Mouse (Mus musculus): Measurements from ENCODE around the gene Myo1e. TPM values are rescaled to one million over a fixed set of nuclear protein-coding genes. Genes with fewer than 3 reads are reported as not detected.

Myo1e gene
- polyA plus RNA-seq, 2 experiments: 1.1 to 1.8 TPM

DNA sequence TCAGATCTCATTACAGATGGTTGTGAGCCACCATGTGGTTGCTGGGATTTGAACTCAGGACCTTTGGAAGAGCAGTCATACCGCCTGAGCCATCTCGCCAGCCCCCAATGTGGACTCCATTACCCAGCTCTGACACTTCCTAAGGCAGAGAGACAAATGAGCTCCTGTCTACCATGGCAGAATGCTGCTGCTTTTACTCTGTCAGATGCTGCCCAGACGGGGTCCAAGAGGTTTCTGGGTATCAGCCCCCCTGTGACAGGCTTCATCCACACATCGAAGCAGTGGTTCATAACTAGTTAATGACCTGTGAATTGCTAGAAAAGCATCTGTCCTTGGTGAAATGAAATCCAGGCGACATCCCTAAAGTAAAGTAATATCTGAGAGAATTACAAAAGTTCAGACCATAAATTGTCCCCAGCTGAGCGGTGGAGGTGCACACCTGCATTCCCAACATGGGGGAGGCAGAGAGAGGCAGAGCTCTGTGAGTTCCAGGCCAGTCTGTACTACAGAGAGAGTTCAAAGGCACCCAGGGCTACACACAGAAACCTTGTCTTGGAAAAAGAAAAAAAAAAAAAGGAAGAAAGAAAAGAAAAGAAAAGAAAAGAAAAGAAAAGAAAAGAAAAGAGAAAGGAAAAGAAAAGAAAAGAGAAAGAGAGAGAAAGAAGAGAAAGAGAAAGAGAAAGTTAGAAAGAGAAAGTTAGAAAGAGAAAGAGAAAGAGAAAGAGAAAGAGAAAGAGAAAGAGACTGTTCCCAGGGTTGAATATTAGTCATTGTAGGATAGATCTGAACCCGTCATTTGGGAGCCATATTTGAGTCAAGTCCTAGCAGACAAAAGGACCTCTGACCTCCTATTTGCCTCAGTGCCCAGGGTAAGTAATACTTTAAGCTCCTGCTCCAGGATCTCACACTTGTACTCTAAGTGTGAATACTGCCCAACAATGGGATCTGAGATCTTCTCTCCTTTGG is 172.6 kb downstream of the Myo1e start:
- Histone ChIP-seq H3K4me2 (ENCODE audit: low read depth) (no peak overlapping the region), H3K27ac (no peak overlapping the region), H3K4me3 (ENCODE audit: insufficient read depth in 1 of 2, low read depth in 2 of 2, low read length in 2 of 2) (no peak overlapping the region), H3K36me3 (replicated peaks; ENCODE audit: control insufficient read depth, insufficient read depth, low read depth) (no peaks in the 10 kb centered on the region), H3K27me3 (ENCODE audit: control insufficient read depth, insufficient read depth, low read length) (no peaks in the 10 kb centered on the region), H3K9ac (replicated peaks) (no peak overlapping the region), H3K4me1 (replicated peaks; ENCODE audit: control insufficient read depth in 2 of 2, insufficient read depth in 2 of 2, low read length in 1 of 2) (peaks cover 0 to 9% of the 10 kb centered on the region in 2 experiments; a peak in 3 of 4 replicates), H3K9me3 (ENCODE audit: control insufficient read depth, low read length) (no peaks in the 10 kb centered on the region)
- TF ChIP-seq EP300 (IDR thresholded peaks at IDR 0.05; ENCODE audit: low read depth): no peak
- no peak for TF ChIP-seq CTCF (IDR thresholded peaks at IDR 0.05; ENCODE audit: low read depth)
- ATAC-seq (ENCODE audit: insufficient read depth) (no peak), DNase-seq (ENCODE audit: low read depth in 3 of 3, low spot score in 3 of 3) (no peak)
- 65% methylated on average over 7 of the region's 7 CpGs for WGBS (ENCODE audit: insufficient replicate concordance)

GRCm38 (mm10) chr9:70382091-70382490 is 174.9 kb downstream of the Myo1e start:
- H3K4me2 ChIP-seq (ENCODE audit: low read depth): no peak overlapping the region
- no peak for ATAC-seq (ENCODE audit: insufficient read depth)
- H3K4me3 ChIP-seq (ENCODE audit: insufficient read depth in 1 of 2, low read depth in 2 of 2, low read length in 2 of 2): no peak overlapping the region
- peaks cover 9 to 20% of the 10 kb centered on the region in 2 experiments for H3K4me1 ChIP-seq (replicated peaks; ENCODE audit: control insufficient read depth in 2 of 2, insufficient read depth in 2 of 2, low read length in 1 of 2)
- H3K9me3 ChIP-seq (ENCODE audit: control insufficient read depth, low read length): no peaks in the 10 kb centered on the region
- DNase-seq (ENCODE audit: low read depth in 3 of 3, low spot score in 3 of 3): no peak
- H3K27ac ChIP-seq: no peak overlapping the region
- WGBS (ENCODE audit: insufficient replicate concordance): 27% methylated on average over 12 of the region's 12 CpGs
- no peaks in the 10 kb centered on the region for H3K27me3 ChIP-seq (ENCODE audit: control insufficient read depth, insufficient read depth, low read length)
- no peak overlapping the region for H3K9ac ChIP-seq (replicated peaks)
- TF ChIP-seq EP300 (IDR thresholded peaks at IDR 0.05; ENCODE audit: low read depth): no peak
- TF ChIP-seq CTCF (IDR thresholded peaks at IDR 0.05; ENCODE audit: low read depth): no peak
- H3K36me3 ChIP-seq (replicated peaks; ENCODE audit: control insufficient read depth, insufficient read depth, low read depth): no peaks in the 10 kb centered on the region

- no peak overlapping the region for H3K4me2 ChIP-seq (ENCODE audit: low read depth)
- no peak for ATAC-seq (ENCODE audit: insufficient read depth)
These were observed 176.6 kb downstream of the Myo1e start for GRCm38 (mm10) chr9:70383750-70384149.

GRCm38 (mm10) chr9:70384494-70384893 is 177.3 kb downstream of the Myo1e start:
- no peaks in the 10 kb centered on the region for H3K36me3 ChIP-seq (replicated peaks; ENCODE audit: control insufficient read depth, insufficient read depth, low read depth)
- DNase-seq (ENCODE audit: low read depth in 3 of 3, low spot score in 3 of 3) (no peak), ATAC-seq (ENCODE audit: insufficient read depth) (no peak)
- H3K9me3 ChIP-seq (ENCODE audit: control insufficient read depth, low read length): no peaks in the 10 kb centered on the region
- H3K9ac ChIP-seq (replicated peaks): no peak overlapping the region
- TF ChIP-seq CTCF (IDR thresholded peaks at IDR 0.05; ENCODE audit: low read depth) (no peak), EP300 (IDR thresholded peaks at IDR 0.05; ENCODE audit: low read depth) (no peak)
- 67% methylated on average over 4 of the region's 4 CpGs for WGBS (ENCODE audit: insufficient replicate concordance)
- no peak overlapping the region for H3K27ac ChIP-seq
- H3K4me1 ChIP-seq (replicated peaks; ENCODE audit: control insufficient read depth in 2 of 2, insufficient read depth in 2 of 2, low read length in 1 of 2): peaks cover 9 to 20% of the 10 kb centered on the region in 2 experiments
- H3K4me2 ChIP-seq (ENCODE audit: low read depth): no peak overlapping the region; the same call in 1 of the 2 replicates
- H3K27me3 ChIP-seq (ENCODE audit: control insufficient read depth, insufficient read depth, low read length): no peaks in the 10 kb centered on the region
- H3K4me3 ChIP-seq (ENCODE audit: insufficient read depth in 1 of 2, low read depth in 2 of 2, low read length in 2 of 2): no peak overlapping the region

More at GRCm38 (mm10) chr9:70383750-70384149, 176.6 kb downstream of the Myo1e start:
- 59% methylated on average over 10 of the region's 10 CpGs for WGBS (ENCODE audit: insufficient replicate concordance)
- Histone ChIP-seq H3K4me3 (ENCODE audit: insufficient read depth in 1 of 2, low read depth in 2 of 2, low read length in 2 of 2) (no peak overlapping the region), H3K36me3 (replicated peaks; ENCODE audit: control insufficient read depth, insufficient read depth, low read depth) (no peaks in the 10 kb centered on the region), H3K27me3 (ENCODE audit: control insufficient read depth, insufficient read depth, low read length) (no peaks in the 10 kb centered on the region), H3K4me1 (replicated peaks; ENCODE audit: control insufficient read depth in 2 of 2, insufficient read depth in 2 of 2, low read length in 1 of 2) (peaks cover 9 to 20% of the 10 kb centered on the region in 2 experiments), H3K9me3 (ENCODE audit: control insufficient read depth, low read length) (no peaks in the 10 kb centered on the region), H3K9ac (replicated peaks) (no peak overlapping the region), H3K27ac (no peak overlapping the region)
- no peak for TF ChIP-seq CTCF (IDR thresholded peaks at IDR 0.05; ENCODE audit: low read depth)
- no peak for TF ChIP-seq EP300 (IDR thresholded peaks at IDR 0.05; ENCODE audit: low read depth)
- no peak for DNase-seq (ENCODE audit: low read depth in 3 of 3, low spot score in 3 of 3)
